Mouse (Mus musculus) embryo, embryonic 10 days (tissue): ENCODE measurements around the gene Eif4h.

ENCODE experiments used
- DNase-seq: peaks from one replicate; pipeline ENCODE4 v3.0.0-alpha.2; 2015; ENCODE audit warnings: low spot score

The Eif4h gene

DNA sequence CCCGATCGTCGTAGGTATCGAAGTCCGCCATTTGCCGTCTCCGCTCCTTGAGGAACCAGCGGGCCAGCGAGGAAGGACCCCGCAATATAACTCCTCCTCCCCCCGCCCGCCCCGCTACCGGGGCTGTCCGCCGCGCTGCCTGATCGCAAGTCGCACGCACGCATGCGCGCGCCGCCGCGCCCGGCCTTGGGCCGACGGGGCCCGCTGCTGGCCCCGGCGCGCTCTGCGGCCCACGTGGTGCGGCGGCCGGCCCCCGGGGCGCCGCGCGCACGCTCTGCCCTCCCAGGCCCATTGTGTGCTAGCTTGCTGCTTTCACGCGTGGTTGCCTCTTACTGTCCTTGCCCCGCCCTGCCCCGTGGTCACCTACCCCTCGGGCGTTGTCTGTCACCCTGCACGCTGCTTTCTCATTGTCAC, at the start of gene Eif4h:
Gene Eif4h, minus strand, starts transcription at position 222 of the 414 bp plus-strand sequence.
- DNase-seq = peak; percentile 96

- peak; percentile 99 for DNase-seq
Measured at GRCm38 (mm10) chr5:134688718-134689284, 49.5 kb upstream of the Eif4h start.

DNA sequence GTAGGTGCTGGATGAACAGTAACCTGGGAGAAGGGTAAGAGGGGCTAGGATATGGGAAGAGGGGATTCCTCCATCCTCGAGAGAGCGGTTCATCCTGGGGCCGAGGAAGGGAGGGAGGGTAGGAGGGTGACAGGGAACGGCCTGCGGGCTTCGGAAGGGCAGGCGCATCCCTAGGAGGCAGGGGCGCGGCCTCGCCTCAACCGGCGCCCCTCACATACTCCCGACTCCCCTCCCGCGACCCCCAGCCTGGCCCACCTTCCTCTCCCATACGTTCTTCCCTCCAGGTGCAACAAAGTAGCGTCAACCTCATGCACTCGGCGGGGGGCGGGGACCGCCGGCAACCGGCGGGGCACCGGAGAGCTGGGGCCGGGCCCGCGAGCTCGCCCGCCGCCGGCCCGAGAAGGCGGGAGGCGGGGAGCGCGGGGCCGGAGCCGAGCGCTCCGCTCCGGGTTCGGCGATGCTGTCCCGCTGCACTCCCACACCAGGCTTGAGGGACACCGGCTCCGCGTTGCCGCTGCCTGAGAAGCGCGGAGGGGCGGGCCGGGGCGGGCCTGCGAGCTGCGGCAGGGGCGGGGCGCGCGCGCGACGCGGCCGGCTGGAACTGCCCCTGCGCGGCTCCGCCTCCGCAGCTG, 48.9 kb upstream of the Eif4h start, which contains the start of gene Limk1:
Gene Limk1, minus strand, starts transcription at position 513 of the 632 bp plus-strand sequence.
- peak; percentile 52 for DNase-seq

- no peak for DNase-seq
Measured at GRCm38 (mm10) chr5:134687187-134687586, 47.9 kb upstream of the Eif4h start.

DNA sequence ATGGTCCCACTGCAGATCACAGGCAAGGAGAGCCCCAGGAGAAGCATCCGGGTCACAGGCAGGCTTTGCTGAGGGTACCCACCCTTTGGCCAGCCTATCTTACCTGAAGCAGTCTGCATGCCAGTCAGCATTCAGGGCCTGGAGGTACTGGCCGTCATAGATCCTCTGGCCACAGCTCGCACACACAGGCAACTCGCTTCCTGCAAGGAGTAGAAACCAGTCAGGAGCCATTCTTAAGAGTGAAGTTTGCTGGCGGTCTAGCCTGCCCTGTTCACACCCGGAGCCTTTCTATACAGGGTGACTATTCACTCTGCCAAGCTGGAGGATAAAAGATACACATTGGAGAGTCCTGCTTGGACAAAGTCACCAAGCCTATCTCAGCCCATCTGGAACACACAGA, 47.3 kb upstream of the Eif4h start:
- DNase-seq = no peak

DNA sequence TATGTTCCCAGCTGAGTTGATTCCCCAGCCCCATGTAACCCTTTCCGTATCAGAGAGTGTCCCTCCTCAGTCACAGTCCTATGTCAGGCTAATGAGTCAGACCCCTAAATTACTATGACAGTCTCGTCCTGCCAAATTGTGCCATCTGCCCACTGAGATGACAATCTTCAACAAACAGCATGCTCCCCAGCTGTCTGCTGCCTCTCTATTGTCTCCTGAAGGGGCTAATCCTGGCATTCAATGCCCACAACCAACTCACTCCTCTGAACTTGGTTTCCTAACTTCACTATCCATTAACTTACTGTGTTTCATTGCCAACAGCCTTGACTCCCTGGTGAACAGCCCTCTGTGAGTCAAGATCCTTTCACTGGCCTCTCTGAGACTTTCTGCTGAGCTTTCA, 45.1 kb upstream of the Eif4h start:
- DNase-seq = no peak

DNA sequence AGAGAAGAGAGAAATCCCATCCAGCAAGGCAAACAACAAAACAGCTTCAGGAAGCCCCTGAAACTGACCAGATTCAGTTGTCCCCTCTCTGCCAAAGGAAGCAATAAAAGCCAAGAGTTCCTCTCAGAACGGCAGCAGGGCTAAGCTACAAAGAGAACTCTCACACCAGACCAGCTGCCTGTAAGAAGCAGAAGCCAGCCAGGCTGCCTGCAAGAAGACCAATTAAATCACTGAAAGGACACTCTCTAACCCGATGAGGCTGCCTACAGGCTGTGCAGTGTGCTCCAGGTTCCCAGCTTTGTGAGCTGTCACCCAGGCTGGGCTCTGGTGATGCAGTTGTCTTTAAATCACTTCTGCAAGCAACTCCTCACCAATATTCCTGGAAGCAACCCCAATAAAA, 44.5 kb upstream of the Eif4h start:
- no peak for DNase-seq

GRCm38 (mm10) chr5:134680238-134680637, 40.9 kb upstream of the Eif4h start:
- DNase-seq = no peak

GRCm38 (mm10) chr5:134678827-134679546, 39.7 kb upstream of the Eif4h start:
- DNase-seq = no peak

- no peak for DNase-seq
Measured at GRCm38 (mm10) chr5:134678031-134678430, 38.7 kb upstream of the Eif4h start.

- no peak for DNase-seq
Measured at GRCm38 (mm10) chr5:134677491-134677890, 38.2 kb upstream of the Eif4h start.

- DNase-seq = peak; percentile 91
Measured at GRCm38 (mm10) chr5:134675956-134676759, 36.9 kb upstream of the Eif4h start.

DNA sequence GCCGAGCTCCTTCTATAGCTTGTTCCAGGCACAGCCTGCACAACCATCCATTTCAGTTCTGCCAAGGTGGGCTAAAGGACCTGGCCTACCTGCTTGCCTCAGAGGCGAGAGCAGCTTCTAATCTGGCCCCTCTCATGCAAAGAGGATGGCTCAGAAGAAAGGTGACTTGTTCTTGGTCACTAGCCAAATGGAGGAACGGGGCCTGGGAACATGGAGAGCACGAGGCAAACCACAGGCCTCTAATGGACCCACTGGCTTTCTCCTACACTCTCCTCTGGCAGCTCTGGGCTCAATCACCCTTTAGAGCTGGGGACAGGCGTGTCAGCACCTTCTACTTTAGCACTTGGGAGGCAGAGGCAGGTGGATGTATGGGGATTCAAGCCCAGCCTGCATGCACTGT, 35.7 kb upstream of the Eif4h start:
- DNase-seq = no peak

DNA sequence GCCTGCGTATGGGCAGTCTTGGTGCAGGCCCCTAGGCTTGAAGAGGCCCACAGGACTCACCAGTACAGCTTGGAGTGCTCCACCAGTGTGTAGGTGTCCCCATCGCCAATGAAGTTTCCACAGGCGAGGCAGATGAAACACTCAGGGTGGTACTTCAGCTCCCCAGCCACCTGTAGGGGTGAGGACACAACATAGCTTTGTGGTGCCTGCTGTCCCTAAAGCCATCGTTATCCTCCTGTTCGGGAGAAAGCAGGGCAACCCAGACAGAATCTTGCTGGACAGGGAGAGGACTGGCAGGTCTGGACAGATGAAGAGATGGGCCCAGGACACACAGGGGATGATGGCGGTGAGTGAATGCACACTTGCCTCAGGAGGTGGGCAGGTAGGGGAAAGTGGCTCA, 33.3 kb upstream of the Eif4h start:
- DNase-seq = no peak

DNA sequence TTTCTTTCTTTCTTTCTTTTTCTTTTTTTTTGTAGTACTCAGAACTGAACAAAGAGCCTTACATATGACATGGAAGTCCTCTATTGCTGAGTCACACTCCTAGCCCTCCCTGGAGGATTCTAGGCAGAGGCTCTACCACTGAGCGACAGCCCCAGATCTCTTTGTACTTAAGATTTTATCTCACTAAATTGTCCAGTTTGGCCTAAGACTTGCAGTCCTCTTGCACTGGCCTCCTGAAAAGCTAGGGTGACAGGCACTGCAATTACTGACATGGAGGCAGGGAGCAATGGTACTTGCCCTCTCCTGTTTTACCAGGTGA, 32.9 kb upstream of the Eif4h start:
- no peak for DNase-seq

GRCm38 (mm10) chr5:134671335-134672197, 32.3 kb upstream of the Eif4h start:
- no peak for DNase-seq

DNA sequence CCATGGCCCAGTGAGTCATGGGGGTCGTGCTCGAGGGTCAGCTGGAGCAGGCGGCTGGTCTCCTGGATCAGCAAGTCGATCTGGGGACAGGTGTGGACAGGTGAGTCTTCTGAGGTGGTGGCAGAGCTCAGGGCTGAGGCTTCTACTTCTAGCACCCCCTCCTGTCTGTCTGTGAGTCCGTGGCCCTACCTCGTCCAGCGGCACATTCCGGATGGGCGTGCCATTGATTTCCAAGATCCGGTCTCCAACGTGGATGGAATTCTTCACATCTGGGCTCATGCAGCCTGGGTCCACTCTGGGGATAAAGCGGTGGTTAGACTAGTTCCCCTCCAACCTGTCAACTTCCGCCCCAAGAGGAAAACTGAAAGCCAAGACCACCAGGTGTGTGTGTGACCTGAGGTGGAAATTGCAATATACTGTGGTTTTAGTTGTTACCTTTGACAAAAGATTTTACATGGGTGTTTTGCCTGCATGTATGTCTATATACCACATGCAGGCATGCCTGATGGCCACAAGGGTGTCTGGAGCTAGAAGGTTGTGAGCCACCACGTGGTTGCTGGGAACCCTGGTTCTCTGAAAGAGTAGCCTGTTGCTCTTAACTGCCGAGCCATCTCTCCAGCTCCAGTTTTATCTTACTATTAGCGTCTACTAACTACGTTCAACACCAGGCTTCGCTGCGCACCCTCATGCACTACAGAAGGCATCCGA, 29.9 kb upstream of the Eif4h start:
- DNase-seq = no peak

DNA sequence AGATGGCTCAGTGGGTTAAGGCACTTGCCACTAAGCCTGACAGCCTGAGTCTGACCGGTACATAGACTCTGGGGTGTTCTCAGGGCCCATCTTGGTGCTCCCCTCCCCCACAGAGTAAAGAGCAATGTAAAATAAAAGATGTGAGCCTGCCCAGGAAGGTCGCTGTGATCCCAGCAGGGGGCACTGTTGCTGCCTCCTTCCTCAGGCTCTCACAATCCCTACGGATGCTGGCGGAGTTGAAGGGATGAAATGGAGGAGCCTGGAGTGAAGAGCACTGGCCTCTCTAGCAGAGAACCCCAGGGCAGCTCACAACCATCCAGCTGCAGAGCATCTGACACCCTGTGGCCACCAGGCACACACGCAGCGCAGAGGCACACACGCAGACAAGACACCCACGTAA, 29.2 kb upstream of the Eif4h start:
- peak; percentile 75 for DNase-seq

- DNase-seq = no peak
Measured at GRCm38 (mm10) chr5:134656708-134657107, 17.4 kb upstream of the Eif4h start.

DNA sequence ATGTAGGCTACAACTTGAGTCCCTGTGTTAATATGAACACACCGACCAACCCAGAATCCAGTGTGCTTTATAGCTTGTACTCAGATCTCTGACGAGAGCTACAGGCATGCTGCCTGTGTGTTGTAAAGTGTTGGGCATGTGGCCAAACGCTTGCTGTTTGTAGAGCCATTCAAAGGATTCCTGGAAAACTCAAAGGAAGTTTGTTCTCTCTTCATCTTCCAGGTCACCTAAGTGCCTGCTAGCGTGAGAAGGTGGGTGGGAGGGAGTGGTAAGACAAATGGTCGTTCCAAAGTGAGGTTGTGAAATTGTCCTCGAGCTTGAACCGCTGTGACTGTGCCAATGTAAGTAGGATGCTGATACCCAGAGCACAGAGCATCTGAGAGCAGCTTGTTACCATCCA, 12.7 kb upstream of the Eif4h start:
- no peak for DNase-seq

GRCm38 (mm10) chr5:134650926-134651325, 11.6 kb upstream of the Eif4h start:
- DNase-seq = peak; percentile 58
